Mouse (Mus musculus): ENCODE measurements around the gene Heg1. TPM values are rescaled to one million over a fixed set of nuclear protein-coding genes. Genes with fewer than 3 reads are reported as not detected.

Gene Heg1
- total and polyA plus RNA-seq, 3 experiments: 40.8 to 77.1 (median 67.2) TPM

DNA sequence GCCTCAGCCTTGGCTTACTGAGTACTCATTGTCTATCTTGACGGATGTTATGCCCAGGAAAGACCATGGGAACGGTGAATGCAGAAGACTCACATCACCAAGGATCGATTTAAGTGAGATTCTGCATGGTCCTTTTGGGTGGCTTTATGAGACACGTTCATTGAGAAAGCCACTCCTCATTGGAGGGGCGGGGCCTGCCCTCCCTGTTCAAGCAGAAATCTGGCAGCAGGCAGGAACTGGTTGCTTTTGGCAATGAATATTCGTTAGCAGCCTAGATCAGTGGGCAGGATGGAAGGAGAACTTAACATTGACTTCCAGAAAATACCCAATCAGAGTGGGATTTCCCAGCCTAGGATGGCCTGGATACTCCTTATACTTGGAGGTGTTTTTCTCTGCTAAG, 56.2 kb downstream of the Heg1 start:
- H3K27ac ChIP-seq (ENCODE audit: insufficient read depth, low read depth): no peak overlapping the region
- dilution Hi-C loops (cut with MboI; ENCODE audit: extremely low pct_ligation_motif_present, extremely low pct_unique_long_range_greater_than_20kb, low sequenced_read_pairs) (no loop called here), in situ Hi-C loops (cut with MboI; ENCODE audit: low pct_ligation_motif_present, low pct_unique_long_range_greater_than_20kb, low sequenced_read_pairs) (loop anchor here (10.0 kb wide), 1 partner anchor 436 kb away; no protein-coding TSS in a partner anchor)

DNA sequence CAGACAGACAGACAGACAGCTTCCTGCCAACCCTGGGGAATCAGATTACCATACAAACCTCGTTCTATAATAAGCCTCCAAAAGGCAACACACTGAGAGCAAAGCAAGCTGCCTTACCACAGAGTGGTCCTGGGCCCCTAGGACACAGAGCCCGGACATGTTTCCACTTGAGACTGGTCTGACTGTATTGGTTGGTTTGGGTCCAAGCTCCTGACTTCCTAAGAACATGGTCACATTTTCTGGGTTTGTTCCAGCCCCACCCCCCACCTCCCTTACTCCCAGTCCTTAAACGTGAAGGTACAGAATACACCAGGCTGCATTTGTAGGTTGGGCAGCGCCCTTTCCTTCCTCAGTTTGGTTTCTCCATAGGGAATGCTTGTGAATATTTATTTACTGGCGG, 57.6 kb downstream of the Heg1 start:
- Histone ChIP-seq H3K27me3 (replicated peaks) (no peaks in the 10 kb centered on the region), H3K9me3 (replicated peaks; ENCODE audit: low read length) (no peaks in the 10 kb centered on the region), H3K4me2 (ENCODE audit: insufficient read depth, low read depth, poor library complexity, severe bottlenecking) (no peak overlapping the region), H3K36me3 (replicated peaks in 1 of 2; ENCODE audit: control insufficient read depth in 1 of 2, insufficient read depth in 1 of 2, low read length in 1 of 2) (peaks cover 75 to 86% of the 10 kb centered on the region in 2 experiments), H3K4me1 (ENCODE audit: control insufficient read depth in 1 of 2, insufficient read depth in 2 of 2) (peaks cover 30 to 96% of the 10 kb centered on the region in 2 experiments), H3K9ac (ENCODE audit: insufficient read depth, low read depth) (no peak overlapping the region), H3K4me3 (replicated peaks in 1 of 3; ENCODE audit: low read depth in 2 of 3, low read length in 2 of 3, poor library complexity in 1 of 3) (no peak overlapping the region), H3K27ac (ENCODE audit: insufficient read depth, low read depth) (no peak overlapping the region), H3K79me2 (replicated peaks; ENCODE audit: control insufficient read depth, extremely low read depth, insufficient read depth, poor library complexity, severe bottlenecking) (peaks cover 9% of the 10 kb centered on the region)
- no peak for DNase-seq (ENCODE audit: extremely low read depth)
- in situ Hi-C loops (cut with MboI; ENCODE audit: low pct_ligation_motif_present, low pct_unique_long_range_greater_than_20kb, low sequenced_read_pairs) (loop anchor here (10.0 kb wide), 1 partner anchor 437 kb away; no protein-coding TSS in a partner anchor), dilution Hi-C loops (cut with MboI; ENCODE audit: extremely low pct_ligation_motif_present, extremely low pct_unique_long_range_greater_than_20kb, low sequenced_read_pairs) (no loop called here)
- TF ChIP-seq MEF2A (IDR thresholded peaks at IDR 0.05; ENCODE audit: borderline replicate concordance, low read depth, low read length): no peak
- no peak for TF ChIP-seq TCF12 (IDR thresholded peaks at IDR 0.05; ENCODE audit: low read depth, low read length)
- no peak for TF ChIP-seq POLR2A (IDR thresholded peaks at IDR 0.05; ENCODE audit: low read depth, low read length)
- no peak for TF ChIP-seq USF2 (conservative IDR thresholded peaks at IDR 0.05; ENCODE audit: low read depth, low read length)
- TF ChIP-seq ZMIZ1 (IDR thresholded peaks at IDR 0.05; ENCODE audit: low read depth, low read length): no peak
- TF ChIP-seq TBP (conservative IDR thresholded peaks at IDR 0.05; ENCODE audit: low read depth, low read length): no peak
- TF ChIP-seq USF1 (IDR thresholded peaks at IDR 0.05; ENCODE audit: low read depth, low read length): no peak
- no peak for TF ChIP-seq EP300 (IDR thresholded peaks at IDR 0.05; ENCODE audit: low read length)
- no peak for TF ChIP-seq JUND (conservative IDR thresholded peaks at IDR 0.05; ENCODE audit: low read depth, low read length)

More for the DNA sequence above, 56.2 kb downstream of the Heg1 start:
- no peaks in the 10 kb centered on the region for H3K9me3 ChIP-seq (replicated peaks; ENCODE audit: low read length)
- H3K27me3 ChIP-seq (replicated peaks): no peaks in the 10 kb centered on the region
- no peak overlapping the region for H3K9ac ChIP-seq (ENCODE audit: insufficient read depth, low read depth)
- no peak for DNase-seq (ENCODE audit: extremely low read depth)
- no peak overlapping the region for H3K4me3 ChIP-seq (replicated peaks in 1 of 3; ENCODE audit: low read depth in 2 of 3, low read length in 2 of 3, poor library complexity in 1 of 3)
- peaks cover 80 to 93% of the 10 kb centered on the region in 2 experiments for H3K36me3 ChIP-seq (replicated peaks in 1 of 2; ENCODE audit: control insufficient read depth in 1 of 2, insufficient read depth in 1 of 2, low read length in 1 of 2)
- H3K4me1 ChIP-seq (ENCODE audit: control insufficient read depth in 1 of 2, insufficient read depth in 2 of 2): peaks cover 29 to 96% of the 10 kb centered on the region in 2 experiments
- no peak for TF ChIP-seq SMC3 (IDR thresholded peaks at IDR 0.05; ENCODE audit: low read depth, low read length)
- TF ChIP-seq PAX5 (IDR thresholded peaks at IDR 0.05; ENCODE audit: low read length): no peak
- no peak for TF ChIP-seq NRF1 (IDR thresholded peaks at IDR 0.05; ENCODE audit: low read depth, low read length)
- TF ChIP-seq KAT2A (IDR thresholded peaks at IDR 0.05; ENCODE audit: insufficient replicate concordance, low read length): no peak
- TF ChIP-seq ELF1 (IDR thresholded peaks at IDR 0.05; ENCODE audit: low read depth, low read length): no peak
- no peak for TF ChIP-seq MAZ (IDR thresholded peaks at IDR 0.05; ENCODE audit: low read depth, low read length)
- no peak for TF ChIP-seq MAFK (IDR thresholded peaks at IDR 0.05; ENCODE audit: insufficient replicate concordance, low read length)
- TF ChIP-seq BHLHE40 (IDR thresholded peaks at IDR 0.05; ENCODE audit: low read depth, low read length): no peak
- TF ChIP-seq GABPA (IDR thresholded peaks at IDR 0.05; ENCODE audit: insufficient replicate concordance, low read depth, low read length): no peak
- no peak for TF ChIP-seq MXI1 (IDR thresholded peaks at IDR 0.05; ENCODE audit: low read depth, low read length)
- TF ChIP-seq ZMIZ1 (IDR thresholded peaks at IDR 0.05; ENCODE audit: low read depth, low read length): no peak
- no peak for TF ChIP-seq MYC (IDR thresholded peaks at IDR 0.05; ENCODE audit: low read depth, low read length)
- TF ChIP-seq E2F4 (IDR thresholded peaks at IDR 0.05; ENCODE audit: insufficient replicate concordance, low read depth, low read length): no peak
- TF ChIP-seq HCFC1 (IDR thresholded peaks at IDR 0.05; ENCODE audit: low read depth, low read length): no peak
- no peak for TF ChIP-seq CTCF (conservative IDR thresholded peaks at IDR 0.05 in 1 of 2, IDR thresholded peaks at IDR 0.05 in 1 of 2; ENCODE audit: low read depth in 2 of 2, low read length in 2 of 2)
- TF ChIP-seq USF1 (IDR thresholded peaks at IDR 0.05; ENCODE audit: low read depth, low read length): no peak
- H3K79me2 ChIP-seq (replicated peaks; ENCODE audit: control insufficient read depth, extremely low read depth, insufficient read depth, poor library complexity, severe bottlenecking): peaks cover 4% of the 10 kb centered on the region; the same call in 1 of the 2 replicates
- H3K4me2 ChIP-seq (ENCODE audit: insufficient read depth, low read depth, poor library complexity, severe bottlenecking): no peak overlapping the region

All from CH12.LX (cell line).